Mouse (Mus musculus) hindbrain, embryonic 13.5 days (tissue): Measurements from ENCODE around the gene Sumo2. TPM values are rescaled to one million over a fixed set of nuclear protein-coding genes. Genes with fewer than 3 reads are reported as not detected.
"Not testable (repeated sequence)": the region's sequence is repeated elsewhere in the genome, so short reads cannot be mapped to it uniquely, and the experiment has no call there.

ENCODE experiments used
- ATAC-seq: fragments of 200-750 bp; cut with Nextera tagmentation; 2 replicates; pipeline ENCODE4 v1.8.0; 2017; ENCODE audit warnings: moderate TSS enrichment; ENCODE audit not compliant: low FRiP score
- H3K27ac ChIP-seq: fragments of 300-500 bp; sonication (generic); 2 replicates; pipeline ENCODE4 v1.5.1; 2015; ENCODE audit warnings: inconsistent platforms, mild to moderate bottlenecking, moderate library complexity
- H3K27me3 ChIP-seq: fragments of 300-500 bp; sonication (generic); 2 replicates; pipeline ENCODE4 v1.6.1; 2015; ENCODE audit warnings: mild to moderate bottlenecking, inconsistent platforms
- H3K36me3 ChIP-seq: fragments of 300-500 bp; sonication (generic); 2 replicates; pipeline ENCODE4 v1.6.1; 2015; ENCODE audit warnings: mild to moderate bottlenecking, inconsistent platforms
- H3K4me1 ChIP-seq: fragments of 300-500 bp; sonication (generic); replicated peaks from 2 replicates; pipeline ENCODE4 v1.6.1; 2015; ENCODE audit warnings: inconsistent platforms
- H3K4me2 ChIP-seq: fragments of 300-500 bp; sonication (generic); 2 replicates; pipeline ENCODE4 v1.6.1; 2015; ENCODE audit warnings: inconsistent platforms, mild to moderate bottlenecking, moderate library complexity
- H3K4me3 ChIP-seq: fragments of 300-500 bp; sonication (generic); 2 replicates; pipeline ENCODE4 v1.5.1; 2015; ENCODE audit warnings: mild to moderate bottlenecking, inconsistent platforms
- H3K9ac ChIP-seq: fragments of 300-500 bp; sonication (generic); 2 replicates; pipeline ENCODE4 v1.6.1; 2015; ENCODE audit warnings: mild to moderate bottlenecking, inconsistent platforms
- H3K9me3 ChIP-seq: fragments of 300-500 bp; sonication (generic); 2 replicates; pipeline ENCODE4 v1.6.1; 2016; ENCODE audit warnings: inconsistent platforms
- WGBS: fragments of 180-500 bp; shearing (Covaris S2); methylation state at CpG from one replicate; pipeline ENCODE4 v1.1.7; 2015; 5-methylcytosine and 5-hydroxymethylcytosine counted together
- polyA plus RNA-seq: library from polyadenylated mRNA; unstranded; fragments of >200 nt; fragmentation: Nextera tagmentation; extraction: Ambion mirVana; gene quantifications from 2 replicates; pipeline ENCODE4 v1.2.1, GENCODE M21; 2015

Sumo2 gene
- polyA plus RNA-seq, 1 experiment from 2014 or later: 1,182 TPM

DNA sequence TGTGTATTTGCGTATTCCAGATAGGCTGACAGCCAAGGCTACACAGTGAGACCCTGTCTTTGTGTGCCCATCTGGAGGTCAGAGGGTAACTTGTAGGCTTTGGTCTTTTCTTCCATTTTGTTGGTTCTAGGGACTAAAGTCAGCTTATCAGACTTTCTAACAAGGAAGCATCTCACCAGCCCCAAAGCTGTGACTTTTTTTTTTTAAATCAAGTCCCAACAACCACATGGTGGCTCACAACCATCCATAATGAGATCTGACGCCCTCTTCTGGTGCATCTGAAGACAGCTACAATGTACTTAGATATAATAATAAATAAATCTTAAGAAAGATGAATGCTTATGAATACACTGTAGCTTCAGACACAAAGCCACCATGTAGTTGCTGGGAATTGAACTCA lies 2.0 kb upstream of the Sumo2 start:
- Histone ChIP-seq H3K4me1 (peaks cover 24% of the 10 kb centered on the region), H3K36me3 (peaks cover 12% of the 10 kb centered on the region), H3K27ac (no peak overlapping the region), H3K27me3 (no peaks in the 10 kb centered on the region), H3K4me3 (no peak overlapping the region), H3K9me3 (no peaks in the 10 kb centered on the region), H3K9ac (no peak overlapping the region), H3K4me2 (no peak overlapping the region)
- WGBS: 62% methylated on average over 2 of the region's 2 CpGs
- no peak for ATAC-seq

DNA sequence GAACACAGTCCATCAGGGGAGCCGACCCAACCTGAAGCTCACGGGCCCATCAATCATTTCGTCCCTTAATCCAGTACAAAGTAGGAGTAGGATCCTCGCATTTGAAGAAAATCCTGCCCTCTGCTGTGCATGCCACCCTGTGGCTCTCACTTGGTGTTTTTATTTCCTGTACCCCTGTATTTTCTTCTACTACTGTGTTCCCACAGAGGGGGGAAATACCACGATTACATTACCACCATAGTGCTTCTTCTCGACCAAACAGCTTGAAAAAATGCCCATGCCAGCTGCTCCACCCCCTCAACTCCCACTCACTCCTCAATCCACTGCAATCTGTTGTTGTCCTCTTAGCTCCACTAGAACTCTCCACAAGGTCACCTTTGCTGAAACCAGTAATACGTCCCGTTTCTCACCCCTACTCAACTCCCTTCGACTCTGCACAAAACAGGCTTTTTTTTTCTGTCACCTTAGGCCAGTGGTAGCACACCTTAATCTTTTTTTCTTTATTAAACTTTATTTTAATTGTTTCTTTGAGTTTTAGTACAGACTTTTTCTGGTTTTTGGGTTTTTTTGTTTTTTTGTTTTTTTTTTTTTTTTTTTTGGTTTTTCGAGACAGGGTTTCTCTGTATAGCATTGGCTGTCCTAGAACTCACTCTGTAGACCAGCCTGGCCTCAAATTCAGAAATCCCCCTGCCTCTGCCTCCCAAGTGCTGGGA lies 936 bp upstream of the Sumo2 start:
- peak overlapping the region; percentile 100 for H3K27ac ChIP-seq
- H3K4me3 ChIP-seq: peak overlapping the region; percentile 89
- H3K4me2 ChIP-seq: peak overlapping the region; percentile 52
- H3K9me3 ChIP-seq: no peaks in the 10 kb centered on the region
- no peaks in the 10 kb centered on the region for H3K27me3 ChIP-seq
- H3K9ac ChIP-seq: peak overlapping the region; percentile 59
- H3K36me3 ChIP-seq: peaks cover 22% of the 10 kb centered on the region
- peaks cover 28% of the 10 kb centered on the region for H3K4me1 ChIP-seq
- 76% methylated on average over 10 of the region's 10 CpGs for WGBS
- ATAC-seq: no peak

DNA sequence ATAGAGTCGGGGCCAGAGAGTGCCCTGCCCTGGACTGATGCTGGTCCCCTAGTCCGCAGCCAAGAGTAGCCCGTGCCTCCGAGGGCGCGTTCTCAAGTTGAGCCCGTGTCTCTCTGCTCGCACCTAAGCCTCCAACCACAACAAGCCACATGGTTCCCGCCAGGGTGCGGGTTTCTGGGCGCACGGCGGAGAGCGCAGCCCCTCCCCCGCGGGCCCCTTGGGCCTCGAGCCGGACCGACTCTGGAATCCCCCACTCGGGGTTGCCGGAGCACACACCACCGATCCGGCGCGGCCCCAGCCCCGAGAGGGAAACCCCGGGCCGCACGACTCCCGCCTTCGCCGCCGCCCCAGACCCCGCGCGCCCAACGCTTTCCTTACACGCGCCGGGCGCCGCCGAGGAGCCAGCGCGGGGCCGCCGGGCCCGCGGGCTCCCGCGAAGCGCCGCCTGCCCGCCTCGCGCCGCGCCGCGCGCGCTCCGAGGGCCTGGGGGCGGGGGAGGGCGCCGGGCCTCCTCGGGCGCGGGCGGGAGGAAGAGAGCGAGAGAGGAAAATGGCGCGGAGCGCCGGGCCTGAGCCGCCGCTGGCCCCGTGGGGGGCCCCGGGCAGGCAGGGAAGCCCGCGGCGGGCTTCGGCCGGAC lies 557 bp downstream of the Sumo2 start:
- Histone ChIP-seq H3K9ac (peak overlapping the region; percentile 93), H3K4me3 (peak overlapping the region; percentile 89), H3K4me1 (peaks cover 28% of the 10 kb centered on the region), H3K27me3 (no peaks in the 10 kb centered on the region), H3K9me3 (no peaks in the 10 kb centered on the region), H3K27ac (peak overlapping the region; percentile 100), H3K36me3 (peaks cover 33% of the 10 kb centered on the region), H3K4me2 (peak overlapping the region; percentile 77)
- WGBS: under 1% methylated on average over 63 of the region's 84 CpGs
- peak; percentile 87 for ATAC-seq

DNA sequence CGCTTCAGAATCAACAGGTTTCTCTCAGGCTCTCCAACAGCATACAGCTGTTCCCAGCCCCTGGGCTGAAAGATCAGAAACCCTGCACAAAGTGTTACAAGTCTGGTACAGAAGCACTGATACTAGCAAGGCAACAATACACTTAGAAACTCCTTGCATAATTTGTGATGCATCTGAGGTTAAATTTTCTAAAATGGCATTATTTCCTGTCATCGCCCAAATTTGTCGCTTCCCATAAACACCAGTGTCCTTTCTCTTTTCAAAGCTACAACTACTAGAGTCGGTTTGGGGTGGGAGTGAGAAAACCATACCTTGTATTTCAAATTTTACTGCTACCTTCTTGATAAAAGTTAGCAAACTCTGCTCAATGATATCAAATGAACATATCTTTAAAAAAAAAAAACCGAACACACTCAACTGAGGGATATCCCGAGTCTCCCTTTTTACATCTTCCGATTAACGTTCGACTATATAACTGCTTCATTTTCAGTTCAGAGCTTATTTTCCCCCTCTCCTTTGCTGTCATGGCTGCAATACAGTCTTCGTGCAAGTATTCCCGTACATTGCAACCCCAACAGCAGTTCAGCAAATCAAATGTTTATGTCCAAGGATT lies 1.2 kb downstream of the Sumo2 start:
- Histone ChIP-seq H3K4me1 (peaks cover 28% of the 10 kb centered on the region), H3K27me3 (no peaks in the 10 kb centered on the region), H3K36me3 (peaks cover 39% of the 10 kb centered on the region), H3K9ac (peak overlapping the region; percentile 93), H3K27ac (peak overlapping the region; percentile 100), H3K9me3 (no peaks in the 10 kb centered on the region), H3K4me3 (peak overlapping the region; percentile 89), H3K4me2 (peak overlapping the region; percentile 77)
- no peak for ATAC-seq
- 8% methylated on average over 11 of the region's 11 CpGs for WGBS

DNA sequence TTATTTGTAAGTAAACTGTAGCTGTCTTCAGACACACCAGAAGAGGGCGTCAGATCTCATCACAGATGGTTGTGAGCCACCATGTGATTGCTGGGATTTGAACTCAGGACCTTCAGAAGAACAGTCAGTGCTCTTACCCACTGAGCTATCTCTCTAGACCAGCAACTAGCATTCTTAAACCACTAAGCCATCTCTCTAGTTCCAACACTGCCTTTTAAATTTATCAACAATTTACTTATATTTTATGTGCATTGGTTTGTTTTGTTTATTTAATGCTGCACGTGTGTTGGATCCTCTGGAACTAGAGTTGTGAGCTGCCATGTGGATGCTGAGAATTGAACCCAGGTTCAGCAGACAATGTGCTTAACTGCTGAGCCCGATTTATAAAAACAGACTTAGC lies 9.6 kb downstream of the Sumo2 start:
- not testable (repeated sequence) for H3K27me3 ChIP-seq, H3K9ac ChIP-seq, H3K4me2 ChIP-seq, H3K4me1 ChIP-seq, H3K27ac ChIP-seq, H3K9me3 ChIP-seq, ATAC-seq, H3K4me3 ChIP-seq
- WGBS: 86% methylated on average over 3 of the region's 3 CpGs
- peaks cover 83% of the 10 kb centered on the region for H3K36me3 ChIP-seq

DNA sequence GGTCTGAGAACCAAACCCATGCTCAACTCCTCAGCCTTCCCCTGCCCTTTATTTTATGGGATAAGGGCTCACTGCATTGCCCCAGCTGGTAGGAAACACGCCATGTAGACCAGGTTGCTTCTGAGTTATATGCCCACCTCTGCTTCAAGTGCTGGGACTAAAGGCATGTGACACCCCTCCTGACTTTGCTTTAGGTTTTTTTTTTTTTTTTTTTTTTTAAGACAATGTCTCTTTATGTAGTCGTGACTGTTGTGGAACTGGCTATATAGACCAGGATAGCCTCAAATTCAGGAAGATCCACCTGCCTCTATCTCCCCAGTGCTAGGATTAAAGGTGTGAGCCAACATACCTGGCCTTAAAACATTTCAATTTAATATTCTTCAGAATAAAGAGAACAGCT lies 13.4 kb downstream of the Sumo2 start:
- 79% methylated on average over 2 of the region's 2 CpGs for WGBS
- Histone ChIP-seq H3K36me3 (peaks cover 52% of the 10 kb centered on the region), H3K9ac (no peak overlapping the region), H3K27ac (no peak overlapping the region), H3K9me3 (no peaks in the 10 kb centered on the region), H3K4me1 (no peaks in the 10 kb centered on the region), H3K27me3 (no peaks in the 10 kb centered on the region), H3K4me3 (no peak overlapping the region), H3K4me2 (no peak overlapping the region)
- ATAC-seq: no peak

DNA sequence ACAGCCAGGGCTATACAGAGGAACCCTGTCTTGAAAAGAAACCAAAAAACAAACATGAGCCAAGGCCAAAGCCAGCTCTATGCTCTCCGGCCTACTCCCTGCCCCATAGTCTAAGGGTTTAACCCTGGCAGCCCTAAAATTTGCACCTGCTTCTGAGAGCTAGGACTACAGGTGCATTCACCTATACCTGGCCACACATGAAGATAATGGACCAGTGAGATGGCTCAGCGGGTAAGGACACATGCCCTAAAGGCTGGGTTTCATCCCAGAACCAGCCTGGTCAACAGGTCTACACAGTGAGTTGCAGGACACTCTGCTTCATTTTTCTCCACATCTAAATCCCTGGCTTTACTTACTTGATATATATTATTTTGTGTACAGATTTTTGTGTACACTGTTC lies 13.8 kb downstream of the Sumo2 start:
- peaks cover 48% of the 10 kb centered on the region for H3K36me3 ChIP-seq
- H3K4me3 ChIP-seq: no peak overlapping the region
- no peaks in the 10 kb centered on the region for H3K9me3 ChIP-seq
- no peak for ATAC-seq
- no peak overlapping the region for H3K9ac ChIP-seq
- no peaks in the 10 kb centered on the region for H3K27me3 ChIP-seq
- H3K4me1 ChIP-seq: no peaks in the 10 kb centered on the region
- H3K4me2 ChIP-seq: no peak overlapping the region
- WGBS: 93% methylated on average over 2 of the region's 2 CpGs
- H3K27ac ChIP-seq: no peak overlapping the region

DNA sequence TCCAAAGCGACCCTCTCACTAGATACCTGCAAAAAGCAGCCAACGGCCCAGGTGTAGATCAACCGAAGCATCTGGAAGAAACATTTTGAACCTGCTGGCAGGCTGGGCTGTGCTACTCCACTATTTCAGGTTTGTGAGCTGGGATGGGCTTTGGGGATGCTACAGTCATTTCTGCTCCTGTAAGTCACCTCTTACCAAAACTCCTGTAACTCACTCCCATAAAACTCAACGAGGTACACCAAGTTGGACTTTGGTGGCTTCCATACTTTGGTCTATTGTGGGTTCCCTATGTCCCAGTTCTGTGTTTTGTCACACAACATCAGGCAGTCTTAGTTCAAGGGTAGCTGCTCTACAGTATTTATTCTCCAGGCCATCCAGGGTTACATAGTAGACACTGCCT lies 15.0 kb downstream of the Sumo2 start:
- no peak overlapping the region for H3K9ac ChIP-seq
- H3K9me3 ChIP-seq: no peaks in the 10 kb centered on the region
- H3K27me3 ChIP-seq: no peaks in the 10 kb centered on the region
- no peak overlapping the region for H3K27ac ChIP-seq
- H3K36me3 ChIP-seq: peaks cover 36% of the 10 kb centered on the region
- H3K4me3 ChIP-seq: no peak overlapping the region
- H3K4me1 ChIP-seq: no peaks in the 10 kb centered on the region
- WGBS: 88% methylated on average over 4 of the region's 4 CpGs
- no peak for ATAC-seq
- no peak overlapping the region for H3K4me2 ChIP-seq

DNA sequence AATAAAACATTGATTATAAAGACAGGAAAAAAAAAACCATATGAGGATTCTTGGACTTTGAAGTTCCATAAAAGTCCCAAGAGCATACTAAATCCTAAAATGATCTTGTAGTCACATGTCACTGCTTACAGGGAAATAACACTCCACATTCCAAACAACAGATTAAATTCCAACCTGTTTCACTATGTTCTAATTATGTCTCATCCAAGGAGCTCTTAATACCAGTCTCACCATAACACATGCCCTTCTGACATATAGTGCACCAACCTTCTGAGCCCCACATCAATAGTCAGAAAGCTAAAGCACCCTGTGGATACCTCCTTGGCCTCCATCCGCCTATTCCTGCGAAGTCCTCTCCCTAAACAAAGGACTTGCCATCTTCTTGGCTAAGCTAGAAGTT lies 15.9 kb downstream of the Sumo2 start:
- Histone ChIP-seq H3K27ac (no peak overlapping the region), H3K27me3 (no peaks in the 10 kb centered on the region), H3K9ac (no peak overlapping the region), H3K4me1 (peaks cover under 1% of the 10 kb centered on the region; the same call in 1 of the 2 replicates), H3K36me3 (peaks cover 27% of the 10 kb centered on the region), H3K4me3 (no peak overlapping the region), H3K9me3 (no peaks in the 10 kb centered on the region), H3K4me2 (no peak overlapping the region)
- WGBS: 61% methylated on average over 2 of the region's 2 CpGs
- no peak for ATAC-seq

DNA sequence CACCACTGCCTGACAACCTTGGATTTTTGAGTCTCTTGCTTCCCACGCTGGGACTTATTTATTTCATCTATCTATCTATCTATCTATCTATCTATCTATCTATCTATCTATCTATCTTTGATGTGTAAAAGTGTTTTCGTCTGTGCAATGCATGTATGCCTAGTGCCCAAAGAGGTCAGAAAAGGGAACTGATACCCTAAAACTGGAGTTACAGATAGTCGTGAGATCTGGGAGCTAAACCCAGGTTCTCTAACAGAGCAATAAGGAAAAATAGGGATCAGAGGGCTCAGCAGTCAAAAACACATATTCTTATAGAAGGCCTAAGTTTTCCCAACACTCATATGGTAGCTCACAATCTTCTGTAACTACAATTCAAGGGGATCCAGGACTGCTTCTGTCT lies 16.5 kb downstream of the Sumo2 start:
- Histone ChIP-seq H3K9ac (no peak overlapping the region), H3K9me3 (no peaks in the 10 kb centered on the region), H3K27ac (no peak overlapping the region), H3K4me3 (no peak overlapping the region), H3K4me1 (peaks cover 5% of the 10 kb centered on the region; the same call in 1 of the 2 replicates), H3K36me3 (peaks cover 21% of the 10 kb centered on the region), H3K4me2 (no peak overlapping the region), H3K27me3 (no peaks in the 10 kb centered on the region)
- ATAC-seq: no peak
- WGBS: 90% methylated on average over 3 of the region's 3 CpGs

DNA sequence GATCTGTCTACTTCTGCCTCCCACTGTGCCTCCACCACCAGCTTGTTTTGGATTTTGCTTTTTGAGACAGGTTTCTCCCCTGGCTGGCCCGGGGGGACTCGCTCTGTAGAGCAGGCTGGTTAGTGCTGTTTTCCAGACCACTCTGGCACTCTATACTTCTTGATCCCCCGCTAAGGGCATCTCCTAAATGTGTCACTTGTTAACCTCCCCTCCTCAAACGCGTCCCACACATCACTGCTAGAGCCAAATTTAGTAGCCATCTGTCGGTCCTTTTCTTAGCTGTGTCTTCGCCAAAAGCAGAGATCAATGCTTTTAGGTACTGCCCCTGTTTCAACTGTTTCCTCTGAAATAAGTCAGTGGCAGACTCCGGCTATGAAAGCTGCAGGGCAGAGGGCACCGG lies 17.4 kb downstream of the Sumo2 start:
- Histone ChIP-seq H3K9me3 (no peaks in the 10 kb centered on the region), H3K9ac (no peak overlapping the region; the same call in 1 of the 2 replicates), H3K4me2 (no peak overlapping the region), H3K4me3 (no peak overlapping the region), H3K36me3 (peaks cover 14% of the 10 kb centered on the region), H3K27me3 (no peaks in the 10 kb centered on the region), H3K27ac (no peak overlapping the region), H3K4me1 (peaks cover 5% of the 10 kb centered on the region; the same call in 1 of the 2 replicates)
- ATAC-seq: no peak
- 82% methylated on average over 9 of the region's 9 CpGs for WGBS

DNA sequence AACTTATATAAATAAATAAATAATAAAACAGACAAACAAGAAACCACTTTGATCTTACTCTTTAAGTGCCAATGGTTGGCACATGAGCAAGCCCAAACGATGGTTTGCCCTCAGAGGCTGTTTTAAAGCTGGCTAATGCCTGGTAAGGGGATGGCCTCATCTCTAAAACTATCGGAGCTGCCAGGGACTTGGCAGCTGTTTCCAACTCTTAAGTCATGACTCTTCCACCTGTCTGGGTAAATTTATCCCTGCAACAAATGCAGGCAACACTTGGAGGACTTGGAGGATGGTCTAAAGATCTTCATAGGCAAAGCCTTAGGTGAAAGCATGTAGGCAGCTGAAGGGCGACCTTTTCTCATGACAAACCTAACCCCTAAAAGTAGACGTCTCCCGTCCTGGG lies 19.1 kb downstream of the Sumo2 start:
- H3K4me2 ChIP-seq: no peak overlapping the region
- ATAC-seq: no peak
- no peaks in the 10 kb centered on the region for H3K9me3 ChIP-seq
- peaks cover 13% of the 10 kb centered on the region for H3K4me1 ChIP-seq
- H3K27ac ChIP-seq: no peak overlapping the region
- no peaks in the 10 kb centered on the region for H3K27me3 ChIP-seq
- 84% methylated on average over 5 of the region's 5 CpGs for WGBS
- no peak overlapping the region for H3K4me3 ChIP-seq
- H3K9ac ChIP-seq: no peak overlapping the region
- peaks cover 4% of the 10 kb centered on the region for H3K36me3 ChIP-seq
